Mouse (Mus musculus) hindbrain, embryonic 13.5 days (tissue): ENCODE data around the gene Snrpd2. TPM values are rescaled to one million over a fixed set of nuclear protein-coding genes. Genes with fewer than 3 reads are reported as not detected.
"Not testable (repeated sequence)": the region's sequence is repeated elsewhere in the genome, so short reads cannot be mapped to it uniquely, and the experiment has no call there.

ENCODE experiments used
- ATAC-seq: fragments of 200-750 bp; cut with Nextera tagmentation; 2 replicates; pipeline ENCODE4 v1.8.0; 2017; ENCODE audit warnings: moderate TSS enrichment; ENCODE audit not compliant: low FRiP score
- H3K27ac ChIP-seq: fragments of 300-500 bp; sonication (generic); 2 replicates; pipeline ENCODE4 v1.5.1; 2015; ENCODE audit warnings: inconsistent platforms, mild to moderate bottlenecking, moderate library complexity
- H3K27me3 ChIP-seq: fragments of 300-500 bp; sonication (generic); 2 replicates; pipeline ENCODE4 v1.6.1; 2015; ENCODE audit warnings: mild to moderate bottlenecking, inconsistent platforms
- H3K36me3 ChIP-seq: fragments of 300-500 bp; sonication (generic); 2 replicates; pipeline ENCODE4 v1.6.1; 2015; ENCODE audit warnings: mild to moderate bottlenecking, inconsistent platforms
- H3K4me1 ChIP-seq: fragments of 300-500 bp; sonication (generic); replicated peaks from 2 replicates; pipeline ENCODE4 v1.6.1; 2015; ENCODE audit warnings: inconsistent platforms
- H3K4me2 ChIP-seq: fragments of 300-500 bp; sonication (generic); 2 replicates; pipeline ENCODE4 v1.6.1; 2015; ENCODE audit warnings: inconsistent platforms, mild to moderate bottlenecking, moderate library complexity
- H3K4me3 ChIP-seq: fragments of 300-500 bp; sonication (generic); 2 replicates; pipeline ENCODE4 v1.5.1; 2015; ENCODE audit warnings: mild to moderate bottlenecking, inconsistent platforms
- H3K9ac ChIP-seq: fragments of 300-500 bp; sonication (generic); 2 replicates; pipeline ENCODE4 v1.6.1; 2015; ENCODE audit warnings: mild to moderate bottlenecking, inconsistent platforms
- H3K9me3 ChIP-seq: fragments of 300-500 bp; sonication (generic); 2 replicates; pipeline ENCODE4 v1.6.1; 2016; ENCODE audit warnings: inconsistent platforms
- WGBS: fragments of 180-500 bp; shearing (Covaris S2); methylation state at CpG from one replicate; pipeline ENCODE4 v1.1.7; 2015; 5-methylcytosine and 5-hydroxymethylcytosine counted together
- polyA plus RNA-seq: library from polyadenylated mRNA; unstranded; fragments of >200 nt; fragmentation: Nextera tagmentation; extraction: Ambion mirVana; gene quantifications from 2 replicates; pipeline ENCODE4 v1.2.1, GENCODE M21; 2015

Gene Snrpd2
- polyA plus RNA-seq, 1 experiment from 2014 or later: 123 TPM

DNA sequence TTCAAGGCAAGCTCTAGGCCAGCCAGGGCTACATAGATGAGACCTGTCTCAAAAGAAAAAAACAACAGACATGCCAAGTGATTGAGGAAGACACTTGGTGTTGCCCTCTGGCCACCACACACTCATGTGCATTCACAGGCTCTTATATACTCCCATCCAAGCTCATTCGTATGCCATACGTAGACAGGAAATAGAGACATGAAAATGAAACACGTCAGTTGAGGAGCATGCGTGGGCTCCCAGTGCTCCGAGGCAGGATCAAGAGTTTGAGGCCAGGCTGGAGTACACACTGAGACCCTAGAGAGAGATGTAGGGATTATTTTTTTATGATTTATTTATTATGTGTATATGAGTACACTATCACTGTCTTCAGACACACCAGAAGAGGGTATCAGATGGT is 20.1 kb upstream of the Snrpd2 start:
- peaks cover 12% of the 10 kb centered on the region; the same call in 1 of the 2 replicates for H3K36me3 ChIP-seq
- no peak overlapping the region for H3K4me3 ChIP-seq
- H3K27ac ChIP-seq: no peak overlapping the region
- WGBS: 90% methylated on average over 5 of the region's 5 CpGs
- H3K9ac ChIP-seq: no peak overlapping the region
- H3K4me1 ChIP-seq: peaks cover 29% of the 10 kb centered on the region
- no peak for ATAC-seq
- no peaks in the 10 kb centered on the region for H3K27me3 ChIP-seq
- no peak overlapping the region for H3K4me2 ChIP-seq
- H3K9me3 ChIP-seq: no peaks in the 10 kb centered on the region

DNA sequence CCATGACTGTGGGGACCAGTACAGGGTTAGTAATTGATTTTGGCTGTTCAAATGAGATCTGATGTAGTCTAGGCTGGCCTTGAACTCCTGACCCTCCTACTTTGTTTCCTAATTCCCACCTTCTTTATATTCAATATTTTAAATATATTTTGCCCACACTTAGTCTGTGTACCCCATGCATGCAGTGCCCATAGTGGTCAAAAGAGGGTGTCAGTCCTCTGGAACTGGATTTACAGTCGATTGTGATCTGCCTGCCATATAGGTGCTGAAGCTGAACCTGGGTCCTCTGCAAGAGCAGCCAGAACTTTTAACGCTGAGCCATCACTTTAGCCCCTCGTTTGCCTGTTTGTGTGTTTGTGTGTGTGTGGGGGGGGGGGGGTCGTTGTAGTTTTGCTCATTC is 18.9 kb upstream of the Snrpd2 start:
- no peak for ATAC-seq
- 35% methylated on average over 4 of the region's 4 CpGs for WGBS

DNA sequence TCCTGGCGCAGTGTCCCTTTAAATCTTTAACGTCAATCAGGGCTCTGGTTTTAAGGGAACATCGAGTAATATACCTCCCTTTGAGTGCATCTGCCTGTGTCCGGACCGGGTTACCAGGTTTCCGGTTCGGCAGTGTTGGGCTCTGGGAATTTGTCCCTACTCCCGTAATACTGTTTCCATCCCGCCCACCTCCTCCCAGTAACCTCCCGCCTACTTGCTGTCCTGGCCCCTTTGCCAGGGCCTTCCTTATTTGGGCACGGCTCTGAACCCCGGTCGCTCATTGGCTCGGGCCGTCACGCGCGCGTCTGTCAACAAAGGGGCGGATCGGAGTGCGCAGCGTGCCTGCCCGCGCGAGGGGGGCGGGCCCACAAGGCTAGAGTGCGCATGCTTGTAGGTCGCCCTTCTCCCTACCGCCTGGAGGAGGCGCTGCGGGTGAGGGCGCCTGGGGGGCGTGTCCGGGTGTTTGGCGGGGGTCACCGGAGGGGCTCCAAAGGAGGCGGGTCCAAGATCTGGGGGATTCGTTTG is 18.1 kb upstream of the Snrpd2 start:
- ATAC-seq: peak; percentile 99
- H3K4me2 ChIP-seq: peak overlapping the region; percentile 65
- peak overlapping the region; percentile 72 for H3K9ac ChIP-seq
- H3K36me3 ChIP-seq: peaks cover 31% of the 10 kb centered on the region
- peak overlapping the region; percentile 92 for H3K27ac ChIP-seq
- H3K27me3 ChIP-seq: no peaks in the 10 kb centered on the region
- 2% methylated on average over 39 of the region's 39 CpGs for WGBS
- H3K4me3 ChIP-seq: peak overlapping the region; percentile 51
- H3K9me3 ChIP-seq: no peaks in the 10 kb centered on the region
- H3K4me1 ChIP-seq: peaks cover 25% of the 10 kb centered on the region

More for the DNA sequence above, 18.9 kb upstream of the Snrpd2 start:
- Histone ChIP-seq H3K4me3 (peak overlapping the region; percentile 51), H3K27ac (peak overlapping the region; percentile 92), H3K4me2 (peak overlapping the region; percentile 65), H3K36me3 (peaks cover 24% of the 10 kb centered on the region), H3K4me1 (peaks cover 25% of the 10 kb centered on the region), H3K9me3 (no peaks in the 10 kb centered on the region), H3K27me3 (no peaks in the 10 kb centered on the region), H3K9ac (peak overlapping the region; percentile 66; the same call in 1 of the 2 replicates)

DNA sequence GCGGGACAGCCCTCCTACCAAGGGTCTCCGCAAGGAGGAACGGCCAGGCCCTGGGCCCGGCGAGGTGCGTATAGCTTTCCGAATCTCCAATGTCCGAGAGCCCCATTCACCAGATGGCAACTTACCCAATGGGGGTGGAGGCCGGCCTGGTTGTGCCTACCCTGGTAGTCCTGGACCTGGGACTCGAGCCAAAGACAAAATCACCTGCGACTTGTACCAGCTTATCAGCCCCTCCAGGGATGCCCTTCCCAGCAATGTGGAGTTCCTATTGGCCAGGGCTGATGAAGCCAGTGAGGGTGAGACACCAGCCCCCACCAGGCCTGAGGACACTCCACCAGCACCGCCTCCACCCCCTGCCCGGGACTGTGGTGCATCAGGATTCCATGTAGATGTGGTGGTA is 13.4 kb upstream of the Snrpd2 start:
- no peak overlapping the region for H3K27ac ChIP-seq
- H3K4me2 ChIP-seq: no peak overlapping the region
- H3K9ac ChIP-seq: no peak overlapping the region
- no peaks in the 10 kb centered on the region for H3K27me3 ChIP-seq
- no peak for ATAC-seq
- H3K4me1 ChIP-seq: peaks cover 12% of the 10 kb centered on the region
- peaks cover 69% of the 10 kb centered on the region for H3K36me3 ChIP-seq
- H3K9me3 ChIP-seq: no peaks in the 10 kb centered on the region
- 97% methylated on average over 13 of the region's 13 CpGs for WGBS
- H3K4me3 ChIP-seq: no peak overlapping the region

DNA sequence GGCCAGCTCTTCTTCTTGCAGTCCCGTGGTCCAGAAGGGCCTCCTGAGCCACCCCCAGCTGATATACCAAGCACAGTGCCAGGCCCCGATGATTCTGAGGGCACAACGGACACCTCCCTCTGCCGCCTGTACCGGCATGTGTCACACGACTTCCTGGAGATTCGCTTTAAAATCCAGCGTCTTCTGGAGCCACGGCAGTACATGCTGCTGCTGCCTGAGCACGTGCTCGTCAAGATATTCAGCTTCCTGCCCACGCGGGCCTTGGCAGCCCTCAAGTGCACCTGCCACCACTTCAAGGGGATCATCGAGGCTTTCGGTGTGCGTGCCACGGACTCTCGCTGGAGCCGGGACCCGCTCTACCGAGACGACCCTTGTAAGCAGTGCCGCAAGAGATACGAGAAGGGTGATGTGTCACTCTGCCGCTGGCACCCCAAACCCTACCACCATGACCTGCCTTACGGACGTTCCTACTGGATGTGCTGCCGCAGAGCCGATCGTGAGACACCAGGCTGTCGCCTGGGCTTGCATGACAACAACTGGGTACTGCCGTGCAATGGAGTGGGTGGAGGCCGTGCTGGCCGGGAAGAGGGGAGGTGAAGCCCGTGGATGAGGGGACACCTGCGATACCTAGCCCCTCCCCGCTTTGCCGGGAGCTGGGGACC is 12.7 kb upstream of the Snrpd2 start:
- no peak; the same call in 1 of the 2 replicates for ATAC-seq
- Histone ChIP-seq H3K9ac (no peak overlapping the region), H3K4me3 (no peak overlapping the region), H3K36me3 (peaks cover 75% of the 10 kb centered on the region), H3K27ac (no peak overlapping the region), H3K27me3 (no peaks in the 10 kb centered on the region), H3K9me3 (no peaks in the 10 kb centered on the region), H3K4me2 (no peak overlapping the region), H3K4me1 (peaks cover 11% of the 10 kb centered on the region)
- 93% methylated on average over 38 of the region's 38 CpGs for WGBS

DNA sequence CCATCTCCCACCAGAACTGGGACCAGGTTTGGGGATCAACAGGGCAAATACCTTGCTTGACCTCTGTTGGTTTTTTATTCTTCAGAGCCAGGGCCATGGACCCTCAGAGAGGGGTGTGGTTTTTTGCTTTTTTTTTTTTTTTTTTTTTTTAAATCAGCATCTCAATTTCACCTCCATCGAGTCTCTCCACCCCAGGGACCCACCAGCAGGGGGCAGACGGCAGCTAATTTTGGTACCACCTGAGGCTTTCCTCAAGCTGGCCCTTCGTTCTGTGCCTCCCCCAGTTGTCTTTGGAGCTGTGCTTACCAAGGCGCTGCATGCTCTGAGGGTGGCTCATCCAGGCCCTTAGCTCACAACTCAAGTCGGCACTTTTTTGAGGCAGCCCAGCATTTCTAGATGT is 12.1 kb upstream of the Snrpd2 start:
- no peak for ATAC-seq
- no peak overlapping the region for H3K27ac ChIP-seq

DNA sequence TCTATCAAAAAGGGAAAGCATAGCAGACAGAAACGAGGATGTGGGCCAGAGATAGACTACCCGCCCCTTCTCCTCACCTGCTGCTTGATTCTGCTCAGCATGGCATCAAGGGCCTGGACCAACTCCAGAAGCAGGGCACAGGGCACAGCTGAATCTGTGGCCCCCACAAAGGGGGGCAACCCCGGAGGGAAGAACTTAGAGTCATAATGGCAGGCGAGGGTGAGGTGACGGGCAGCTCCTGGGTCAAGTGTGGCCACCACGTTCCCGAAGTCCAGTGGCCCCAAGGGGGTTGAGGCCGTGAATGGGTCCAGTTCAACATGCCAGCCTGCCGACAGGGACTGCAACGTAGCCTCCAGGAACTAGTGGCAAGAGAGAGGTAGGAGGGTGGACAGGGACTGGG is 2.7 kb upstream of the Snrpd2 start:
- Histone ChIP-seq H3K4me2 (no peak overlapping the region), H3K27me3 (no peaks in the 10 kb centered on the region), H3K27ac (no peak overlapping the region), H3K9me3 (no peaks in the 10 kb centered on the region), H3K9ac (no peak overlapping the region), H3K4me3 (no peak overlapping the region), H3K4me1 (peaks cover 32% of the 10 kb centered on the region), H3K36me3 (peaks cover 40% of the 10 kb centered on the region)
- WGBS: 88% methylated on average over 10 of the region's 10 CpGs
- no peak for ATAC-seq

More for the DNA sequence above, 12.1 kb upstream of the Snrpd2 start:
- Histone ChIP-seq H3K9ac (no peak overlapping the region), H3K9me3 (no peaks in the 10 kb centered on the region), H3K4me3 (no peak overlapping the region), H3K27me3 (no peaks in the 10 kb centered on the region), H3K4me1 (peaks cover 6% of the 10 kb centered on the region), H3K4me2 (no peak overlapping the region), H3K36me3 (peaks cover 81% of the 10 kb centered on the region)
- 53% methylated on average over 5 of the region's 5 CpGs for WGBS

DNA sequence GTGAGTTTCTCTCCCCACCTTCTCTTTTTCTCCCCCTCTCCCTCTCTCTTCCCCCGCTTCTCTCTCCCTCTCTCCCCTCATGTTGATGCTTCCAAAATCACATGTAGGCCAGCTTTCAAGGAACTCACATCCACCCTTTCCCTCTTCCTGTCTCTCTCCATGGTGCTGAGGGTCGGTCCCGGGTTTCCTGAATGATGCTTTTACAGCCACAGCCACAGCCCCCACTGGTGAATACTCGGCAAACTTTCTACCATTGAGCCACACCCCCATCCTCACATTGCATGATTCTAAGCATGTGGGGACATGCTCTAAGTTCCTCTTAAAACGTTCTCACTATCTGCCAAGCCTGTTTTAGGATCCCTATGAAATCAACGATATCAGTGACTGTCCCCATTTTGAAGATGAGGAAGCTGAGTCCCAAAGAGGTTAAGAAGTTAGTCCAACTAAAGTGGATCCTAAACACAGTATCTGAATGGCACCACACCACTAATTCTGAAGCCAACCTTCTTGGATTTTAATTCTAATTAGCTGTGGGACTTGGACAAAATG is 2.0 kb upstream of the Snrpd2 start:
- ATAC-seq: no peak
- Histone ChIP-seq H3K27me3 (no peaks in the 10 kb centered on the region), H3K27ac (no peak overlapping the region), H3K4me1 (peaks cover 32% of the 10 kb centered on the region), H3K9ac (peak overlapping the region; percentile 78; the same call in 1 of the 2 replicates), H3K4me3 (peak overlapping the region; percentile 65), H3K36me3 (peaks cover 40% of the 10 kb centered on the region), H3K4me2 (peak overlapping the region; percentile 77), H3K9me3 (no peaks in the 10 kb centered on the region)
- WGBS: 55% methylated on average over 6 of the region's 6 CpGs

DNA sequence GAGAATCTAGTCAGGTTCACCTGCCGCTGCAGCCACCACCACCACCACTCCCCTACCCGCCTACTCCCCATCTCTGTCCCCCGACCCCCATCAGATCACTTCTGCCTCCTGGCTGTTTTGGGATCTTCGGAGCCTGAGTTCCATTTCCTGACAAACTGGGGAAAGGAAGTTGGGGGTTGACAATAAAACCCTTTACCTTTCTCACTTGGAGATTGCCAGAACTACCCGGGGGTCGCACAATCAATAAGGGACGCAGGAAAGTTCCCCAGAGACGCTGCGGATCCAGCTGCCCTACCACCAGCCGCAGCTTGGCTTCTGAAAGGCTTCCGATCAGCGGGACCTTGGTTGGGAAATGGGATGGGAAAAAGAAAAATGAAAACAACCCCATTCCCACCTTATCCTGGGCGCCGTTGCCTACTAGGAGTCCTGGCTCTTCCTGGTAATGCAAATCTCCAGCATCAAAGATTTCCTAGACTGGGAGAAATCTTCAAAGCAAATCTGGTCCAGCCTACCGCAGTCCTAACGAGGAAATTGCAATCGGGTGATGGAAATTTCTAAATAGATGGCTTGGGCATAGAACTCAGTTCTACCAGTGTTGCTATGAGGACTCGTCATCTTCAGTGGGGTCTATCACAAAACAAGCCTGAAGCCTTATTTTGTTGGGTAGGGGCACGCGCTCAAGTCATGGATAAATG is 1.2 kb upstream of the Snrpd2 start:
- Histone ChIP-seq H3K9ac (peak overlapping the region; percentile 78), H3K27me3 (no peaks in the 10 kb centered on the region), H3K4me2 (peak overlapping the region; percentile 77), H3K4me1 (peaks cover 32% of the 10 kb centered on the region), H3K36me3 (peaks cover 42% of the 10 kb centered on the region), H3K27ac (peak overlapping the region; percentile 88), H3K9me3 (no peaks in the 10 kb centered on the region), H3K4me3 (peak overlapping the region; percentile 65)
- ATAC-seq: no peak
- 15% methylated on average over 20 of the region's 20 CpGs for WGBS

DNA sequence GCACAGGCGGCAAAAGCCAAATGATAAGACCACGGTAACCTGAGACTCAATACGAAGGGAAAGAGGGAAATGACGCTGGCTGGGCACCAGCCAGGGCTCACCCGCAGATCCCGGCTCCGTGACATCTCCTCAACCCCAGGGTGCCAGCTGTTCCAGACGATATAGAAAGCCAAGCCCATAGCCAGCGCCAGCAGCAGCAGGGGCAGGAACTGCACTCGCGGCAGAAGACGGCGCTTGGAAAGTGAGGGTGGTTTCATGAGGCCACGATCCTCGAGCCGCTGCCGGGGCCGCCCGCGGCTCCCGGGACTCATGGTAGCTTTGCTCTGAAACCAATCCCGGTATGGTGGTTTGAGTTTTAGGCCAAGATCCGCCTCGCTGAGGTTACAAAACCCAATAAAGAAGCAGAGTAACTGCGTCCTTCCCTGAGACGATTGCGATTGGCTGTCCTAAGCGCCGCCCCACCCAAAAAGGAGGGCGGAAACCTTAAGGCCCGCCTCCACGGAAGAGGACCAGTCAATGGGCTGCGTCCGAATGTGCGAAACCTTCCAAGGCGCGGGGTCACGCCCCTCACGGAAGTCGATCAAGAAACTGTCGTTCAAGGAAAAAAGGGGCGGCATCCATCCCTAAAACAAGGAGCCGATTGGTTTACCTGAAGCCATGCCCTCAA is 514 bp upstream of the Snrpd2 start, which contains the start of gene Qpctl:
Gene Qpctl, minus strand, starts transcription at position 417 of the 667 bp plus-strand sequence.
- peak within 1 kb of the TSS; percentile 77 for H3K4me2 ChIP-seq
- peaks cover 32% of the 10 kb centered on the region for H3K4me1 ChIP-seq
- H3K4me3 ChIP-seq: peak within 1 kb of the TSS; percentile 65
- peaks cover 47% of the 10 kb centered on the region for H3K36me3 ChIP-seq
- peak; percentile 97 for ATAC-seq
- under 1% methylated on average over 43 of the region's 43 CpGs for WGBS
- no peaks in the 10 kb centered on the region for H3K9me3 ChIP-seq
- peak within 1 kb of the TSS; percentile 83 for H3K9ac ChIP-seq
- no peaks in the 10 kb centered on the region for H3K27me3 ChIP-seq
- peak within 1 kb of the TSS; percentile 88 for H3K27ac ChIP-seq

DNA sequence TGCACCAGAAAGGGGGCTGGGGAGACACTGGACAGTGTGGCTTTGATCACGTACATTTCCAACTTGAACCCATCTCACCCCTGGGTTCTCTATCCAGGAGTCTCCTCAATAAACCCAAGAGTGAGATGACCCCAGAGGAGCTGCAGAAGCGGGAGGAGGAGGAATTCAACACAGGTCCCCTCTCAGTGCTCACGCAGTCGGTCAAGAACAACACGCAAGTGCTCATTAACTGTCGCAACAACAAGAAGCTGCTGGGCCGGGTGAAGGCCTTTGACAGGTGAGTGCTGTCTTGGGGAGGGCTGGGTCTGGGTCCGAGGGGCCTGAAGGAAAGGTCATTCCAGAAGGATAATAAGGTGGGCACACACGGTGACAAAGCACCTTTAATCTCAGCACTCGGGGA is 1.6 kb downstream of the Snrpd2 start:
- not testable (repeated sequence) for H3K27ac ChIP-seq, ATAC-seq, H3K9me3 ChIP-seq, H3K27me3 ChIP-seq, H3K9ac ChIP-seq
- WGBS: 90% methylated on average over 10 of the region's 10 CpGs
- peak overlapping the region; percentile 77; the same call in 1 of the 2 replicates for H3K4me2 ChIP-seq
- 0 out of 2 replicates have a peak overlapping the region, but pooled peaks have one; percentile 65 for H3K4me3 ChIP-seq
- H3K4me1 ChIP-seq: peaks cover 32% of the 10 kb centered on the region
- H3K36me3 ChIP-seq: peaks cover 42% of the 10 kb centered on the region

DNA sequence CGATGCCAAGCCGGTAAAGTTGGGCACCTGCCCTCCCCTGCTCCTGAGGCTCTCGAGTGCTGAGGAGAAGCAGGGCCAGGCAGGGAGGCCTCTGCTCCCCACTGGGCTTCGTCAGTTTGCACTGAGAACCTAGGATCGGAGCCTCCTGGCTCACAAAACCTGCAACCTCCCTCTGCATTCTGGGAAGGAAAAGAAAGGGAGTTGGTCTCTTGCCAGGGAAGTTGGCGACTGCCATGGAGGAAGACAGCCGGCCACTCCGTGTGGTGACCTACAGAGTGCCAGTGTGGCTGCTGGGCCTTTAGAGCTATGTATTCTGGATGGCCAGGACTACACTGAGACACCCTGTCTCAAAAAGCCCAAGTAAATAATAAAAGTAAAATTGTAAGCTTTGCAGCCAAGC is 5.3 kb downstream of the Snrpd2 start:
- H3K27ac ChIP-seq: no peak overlapping the region
- peaks cover 13% of the 10 kb centered on the region for H3K27me3 ChIP-seq
- ATAC-seq: no peak
- H3K4me1 ChIP-seq: peaks cover 28% of the 10 kb centered on the region
- no peak overlapping the region for H3K4me2 ChIP-seq
- no peak overlapping the region for H3K4me3 ChIP-seq
- H3K9me3 ChIP-seq: no peaks in the 10 kb centered on the region
- no peak overlapping the region for H3K9ac ChIP-seq
- 82% methylated on average over 8 of the region's 8 CpGs for WGBS
- peaks cover 33% of the 10 kb centered on the region for H3K36me3 ChIP-seq
